ENCODE assay signal across 8 mouse cellular contexts in genomic region chr11:95006038-95006437, GRCm38 (mm10). TPM values are rescaled to one million over a fixed set of nuclear protein-coding genes. Genes with fewer than 3 reads are reported as not detected.
DNase-seq lines count a peak whose midpoint lies in the region; ATAC-seq lines count a peak whose summit lies in the region.

No protein-coding gene starts in this region.

- peaks cover 71% of the 10 kb centered on the region for H3K4me1 ChIP-seq in forebrain, embryonic 10.5 days
- peaks cover 32% of the 10 kb centered on the region for H3K4me1 ChIP-seq in hindbrain, embryonic 14.5 days (replicated peaks; ENCODE audit: control insufficient read depth, insufficient read depth, low read length)
- peaks cover 27% of the 10 kb centered on the region for H3K4me1 ChIP-seq in midbrain, embryonic 14.5 days (ENCODE audit: control insufficient read depth, insufficient read depth, low read length)

- H3K27ac ChIP-seq in forebrain, embryonic 10.5 days = peak overlapping the region; percentile 86
- peak overlapping the region; percentile 81 for H3K27ac ChIP-seq in hindbrain, embryonic 14.5 days
- peak overlapping the region; percentile 84 for H3K27ac ChIP-seq in midbrain, embryonic 14.5 days (replicated peaks; ENCODE audit: low read depth, low read length)

- H3K4me2 ChIP-seq in hindbrain, embryonic 14.5 days (replicated peaks) = peak overlapping the region; percentile 70
- peak overlapping the region; percentile 81 for H3K4me2 ChIP-seq in midbrain, embryonic 14.5 days (ENCODE audit: low read length)

- peak overlapping the region; percentile 63 for H3K9ac ChIP-seq in hindbrain, embryonic 14.5 days
- H3K9ac ChIP-seq in midbrain, embryonic 14.5 days (replicated peaks; ENCODE audit: low read length) = peak overlapping the region; percentile 59; the same call in 1 of the 2 replicates

- peak; percentile 19 to 33 for DNase-seq in layer of hippocampus, postnatal 10 days (ENCODE audit: low spot score in 2 of 2)
- DNase-seq in layer of hippocampus, adult 9-11 months = no peak
- DNase-seq in forebrain, embryonic 10.5 days (ENCODE audit: extremely low spot score, low spot score) = no peak
- no peak for DNase-seq in hindbrain, embryonic 14.5 days (ENCODE audit: low spot score)
- DNase-seq in midbrain, embryonic 14.5 days = no peak
- DNase-seq in gastrocnemius, postnatal 4 days (ENCODE audit: low spot score in 2 of 2) = no peak
- no peak for DNase-seq in spleen, postnatal 10 days (ENCODE audit: low spot score in 2 of 2)

- H3K4me3 ChIP-seq in forebrain, embryonic 10.5 days = peak overlapping the region; percentile 57
- H3K4me3 ChIP-seq in hindbrain, embryonic 14.5 days (replicated peaks; ENCODE audit: low read length) = no peak overlapping the region
- H3K4me3 ChIP-seq in midbrain, embryonic 14.5 days (replicated peaks; ENCODE audit: low read depth, low read length) = peak overlapping the region; percentile 34; the same call in 1 of the 2 replicates

- no peaks in the 10 kb centered on the region for H3K27me3 ChIP-seq in forebrain, embryonic 10.5 days (ENCODE audit: poor library complexity, severe bottlenecking)
- H3K27me3 ChIP-seq in hindbrain, embryonic 14.5 days (ENCODE audit: control insufficient read depth, insufficient read depth, low read length) = no peaks in the 10 kb centered on the region
- no peaks in the 10 kb centered on the region for H3K27me3 ChIP-seq in midbrain, embryonic 14.5 days (ENCODE audit: control insufficient read depth, insufficient read depth, low read length)

- H3K36me3 ChIP-seq in forebrain, embryonic 10.5 days (replicated peaks) = peaks cover 49% of the 10 kb centered on the region
- peaks cover 47% of the 10 kb centered on the region for H3K36me3 ChIP-seq in hindbrain, embryonic 14.5 days (replicated peaks; ENCODE audit: control insufficient read depth, insufficient read depth)
- H3K36me3 ChIP-seq in midbrain, embryonic 14.5 days (ENCODE audit: control insufficient read depth, insufficient read depth, low read length) = peaks cover 47% of the 10 kb centered on the region

- no peaks in the 10 kb centered on the region for H3K9me3 ChIP-seq in forebrain, embryonic 10.5 days
- H3K9me3 ChIP-seq in hindbrain, embryonic 14.5 days (ENCODE audit: control insufficient read depth, low read length) = no peaks in the 10 kb centered on the region
- no peaks in the 10 kb centered on the region for H3K9me3 ChIP-seq in midbrain, embryonic 14.5 days (ENCODE audit: control insufficient read depth, low read length)

- ATAC-seq in hindbrain, embryonic 14.5 days (ENCODE audit: low FRiP score) = no peak
- ATAC-seq in midbrain, embryonic 14.5 days (ENCODE audit: low FRiP score, low TSS enrichment) = no peak
- no peak for ATAC-seq in CD4-positive, CD25-positive, alpha-beta regulatory T cell, adult 4 months

- 35% methylated on average over 4 of the region's 4 CpGs for WGBS in forebrain, embryonic 10.5 days
- WGBS in hindbrain, embryonic 14.5 days = 35% methylated on average over 4 of the region's 4 CpGs
- 31% methylated on average over 4 of the region's 4 CpGs for WGBS in midbrain, embryonic 14.5 days

RNA-seq across cellular contexts. Expression of gene Samd14, which starts 3.6 kb away (rescaled TPM):
- 100 to 1,000 TPM; 107 TPM for total RNA-seq in layer of hippocampus, postnatal 10 days (2021)
- 35.8 and 36.7 TPM in 2 replicates for polyA plus RNA-seq in forebrain, embryonic 10.5 days (2016; fragmentation: Nextera tagmentation; extraction: Ambion mirVana)
- 130 and 135 TPM in 2 replicates for polyA plus RNA-seq in hindbrain, embryonic 14.5 days (2014; fragmentation: Nextera tagmentation; extraction: Ambion mirVana)
- polyA plus RNA-seq in midbrain, embryonic 14.5 days (2014; fragmentation: Nextera tagmentation; extraction: Ambion mirVana) = 135 and 152 TPM in 2 replicates
- polyA plus RNA-seq in CD4-positive, CD25-positive, alpha-beta regulatory T cell, adult 4 months (2017; shearing (Covaris generic)) = under 1 TPM; 0.87 to 0.94 TPM
- 10 to 100 TPM; 10.8 to 11.4 TPM for total RNA-seq in gastrocnemius, postnatal 4 days (2021)

RNA-seq across cellular contexts. Expression of gene Ppp1r9b, which starts 15.2 kb away (rescaled TPM):
- total RNA-seq in layer of hippocampus, postnatal 10 days (2021) = 100 to 1,000 TPM; 501 TPM
- polyA plus RNA-seq in forebrain, embryonic 10.5 days (2016; fragmentation: Nextera tagmentation; extraction: Ambion mirVana) = 8.7 and 10.7 TPM in 2 replicates
- polyA plus RNA-seq in hindbrain, embryonic 14.5 days (2014; fragmentation: Nextera tagmentation; extraction: Ambion mirVana) = 27.1 and 27.5 TPM in 2 replicates
- polyA plus RNA-seq in midbrain, embryonic 14.5 days (2014; fragmentation: Nextera tagmentation; extraction: Ambion mirVana) = 27.1 and 27.6 TPM in 2 replicates
- 10 to 100 TPM; 18.1 to 21.7 TPM for polyA plus RNA-seq in CD4-positive, CD25-positive, alpha-beta regulatory T cell, adult 4 months (2017; shearing (Covaris generic))
- 10 to 100 TPM; 64.9 to 69.2 TPM for total RNA-seq in gastrocnemius, postnatal 4 days (2021)

RNA-seq across cellular contexts. Expression of gene Sgca, which starts 29.9 kb away (rescaled TPM):
- total RNA-seq in layer of hippocampus, postnatal 10 days (2021) = under 1 TPM; 0.66 to 0.78 TPM
- polyA plus RNA-seq in forebrain, embryonic 10.5 days (2016; fragmentation: Nextera tagmentation; extraction: Ambion mirVana) = not detected in 2 replicates
- 0.17 TPM in 1 of 2 replicates, not detected in the other for polyA plus RNA-seq in hindbrain, embryonic 14.5 days (2014; fragmentation: Nextera tagmentation; extraction: Ambion mirVana)
- not detected in 2 replicates for polyA plus RNA-seq in midbrain, embryonic 14.5 days (2014; fragmentation: Nextera tagmentation; extraction: Ambion mirVana)
- not detected for polyA plus RNA-seq in CD4-positive, CD25-positive, alpha-beta regulatory T cell, adult 4 months (2017; shearing (Covaris generic))
- total RNA-seq in gastrocnemius, postnatal 4 days (2021) = 100 to 1,000 TPM; 169 to 222 TPM

RNA-seq across cellular contexts. Expression of gene Pdk2, which starts 35.1 kb away (rescaled TPM):
- 10 to 100 TPM; 48.9 to 49.7 TPM for total RNA-seq in layer of hippocampus, postnatal 10 days (2021)
- 12.1 and 12.5 TPM in 2 replicates for polyA plus RNA-seq in forebrain, embryonic 10.5 days (2016; fragmentation: Nextera tagmentation; extraction: Ambion mirVana)
- 22.7 and 25.2 TPM in 2 replicates for polyA plus RNA-seq in hindbrain, embryonic 14.5 days (2014; fragmentation: Nextera tagmentation; extraction: Ambion mirVana)
- 21.5 and 22.7 TPM in 2 replicates for polyA plus RNA-seq in midbrain, embryonic 14.5 days (2014; fragmentation: Nextera tagmentation; extraction: Ambion mirVana)
- polyA plus RNA-seq in CD4-positive, CD25-positive, alpha-beta regulatory T cell, adult 4 months (2017; shearing (Covaris generic)) = 10 to 100 TPM in 1 of 2 experiments, 1 to 10 TPM in 1; 8.5 to 13.3 TPM
- total RNA-seq in gastrocnemius, postnatal 4 days (2021) = 100 to 1,000 TPM; 254 to 274 TPM

RNA-seq across cellular contexts. Expression of gene Hils1, which starts 38.6 kb away (rescaled TPM):
- total RNA-seq in layer of hippocampus, postnatal 10 days (2021) = not detected
- polyA plus RNA-seq in forebrain, embryonic 10.5 days (2016; fragmentation: Nextera tagmentation; extraction: Ambion mirVana) = not detected in 2 replicates
- not detected in 2 replicates for polyA plus RNA-seq in hindbrain, embryonic 14.5 days (2014; fragmentation: Nextera tagmentation; extraction: Ambion mirVana)
- polyA plus RNA-seq in midbrain, embryonic 14.5 days (2014; fragmentation: Nextera tagmentation; extraction: Ambion mirVana) = not detected in 2 replicates
- polyA plus RNA-seq in CD4-positive, CD25-positive, alpha-beta regulatory T cell, adult 4 months (2017; shearing (Covaris generic)) = not detected
- total RNA-seq in gastrocnemius, postnatal 4 days (2021) = not detected

Comparison
In these comparisons a context has a peak if more than half of its experiments do, and no peak if none do; other contexts are left out.
1. DNase-seq: peak in layer of hippocampus, postnatal 10 days (2 of 2); none in layer of hippocampus, adult 9-11 months (single experiment), forebrain, embryonic 10.5 days (single experiment), hindbrain, embryonic 14.5 days (single experiment), midbrain, embryonic 14.5 days (single experiment), gastrocnemius, postnatal 4 days (0 of 2) and spleen, postnatal 10 days (0 of 2).
2. RNA of gene Samd14, which starts 3.6 kb away (polyA plus RNA-seq): 135 to 152 TPM in midbrain, embryonic 14.5 days, 130 to 135 TPM in hindbrain, embryonic 14.5 days and 35.8 to 36.7 TPM in forebrain, embryonic 10.5 days; 0.87 to 0.94 TPM in CD4-positive, CD25-positive, alpha-beta regulatory T cell, adult 4 months; every median in the first group is over 10 times any median in the second.
3. Peak in every context shown above with its lines, with median percentiles within 50 percentile points of each other: H3K27ac ChIP-seq.